Mouse (Mus musculus) olfactory bulb, adult 2 months (tissue): ENCODE data around the gene Akr1c13.

Experiments used
- CTCF ChIP-seq: fragments of 200-500 bp; IDR thresholded peaks from 2 replicates; pipeline ENCODE4 v1.5.1; 2012; ENCODE audit warnings: low read depth, mild to moderate bottlenecking, low read length, moderate library complexity; ENCODE audit not compliant: insufficient read depth
- POLR2A ChIP-seq: fragments of 200-500 bp; IDR thresholded peaks from 2 replicates; pipeline ENCODE4 v1.6.1; 2012; ENCODE audit warnings: mild to moderate bottlenecking, low read depth, low read length, moderate library complexity; ENCODE audit not compliant: insufficient read depth

GRCm38 (mm10) chr13:4153593-4153992 is 37.4 kb upstream of the Akr1c13 start:
- no peak for TF ChIP-seq POLR2A
- TF ChIP-seq CTCF = no peak
